Mouse (Mus musculus): ENCODE data around the gene Dpm3. TPM values are rescaled to one million over a fixed set of nuclear protein-coding genes. Genes with fewer than 3 reads are reported as not detected.
A peak's percentile ranks its signal among the peaks of the same experiment; 100 is the strongest.

Gene Dpm3
- polyA plus RNA-seq, 1 experiment, result 26.1 TPM

DNA sequence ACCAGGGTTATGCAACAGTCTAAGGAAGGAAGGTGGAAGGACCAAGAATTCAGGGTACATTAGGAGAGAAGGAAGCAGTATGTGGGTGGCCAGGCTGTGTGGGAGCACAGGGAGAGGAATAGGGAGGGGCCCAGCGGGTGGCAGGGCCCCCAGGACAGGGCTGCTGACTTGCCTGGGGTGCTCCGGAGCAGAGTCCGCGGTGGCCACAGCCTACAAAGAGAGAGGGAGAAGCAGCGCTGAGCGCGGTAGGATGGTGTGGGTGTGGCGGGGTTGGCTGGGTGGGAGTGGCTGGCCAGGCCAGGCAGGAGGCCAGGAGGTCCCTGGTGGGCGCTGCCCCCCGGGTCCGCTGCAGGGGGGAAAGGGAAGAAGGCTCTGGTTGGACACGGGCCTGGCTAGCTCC lies 20.7 kb upstream of the Dpm3 start:
- peaks cover 2% of the 10 kb centered on the region for H3K4me1 ChIP-seq (ENCODE audit: control insufficient read depth)
- H3K27me3 ChIP-seq (ENCODE audit: control insufficient read depth), result peaks cover 9% of the 10 kb centered on the region
- no peaks in the 10 kb centered on the region for H3K36me3 ChIP-seq (ENCODE audit: control insufficient read depth)
- H3K9me3 ChIP-seq (ENCODE audit: control insufficient read depth, low read length), result no peaks in the 10 kb centered on the region
- H3K4me3 ChIP-seq (replicated peaks), result no peak overlapping the region
- TF ChIP-seq TAL1 (IDR thresholded peaks at IDR 0.05; ENCODE audit: low read length) (no peak), GATA1 (IDR thresholded peaks at IDR 0.05; ENCODE audit: low read length) (no peak)

DNA sequence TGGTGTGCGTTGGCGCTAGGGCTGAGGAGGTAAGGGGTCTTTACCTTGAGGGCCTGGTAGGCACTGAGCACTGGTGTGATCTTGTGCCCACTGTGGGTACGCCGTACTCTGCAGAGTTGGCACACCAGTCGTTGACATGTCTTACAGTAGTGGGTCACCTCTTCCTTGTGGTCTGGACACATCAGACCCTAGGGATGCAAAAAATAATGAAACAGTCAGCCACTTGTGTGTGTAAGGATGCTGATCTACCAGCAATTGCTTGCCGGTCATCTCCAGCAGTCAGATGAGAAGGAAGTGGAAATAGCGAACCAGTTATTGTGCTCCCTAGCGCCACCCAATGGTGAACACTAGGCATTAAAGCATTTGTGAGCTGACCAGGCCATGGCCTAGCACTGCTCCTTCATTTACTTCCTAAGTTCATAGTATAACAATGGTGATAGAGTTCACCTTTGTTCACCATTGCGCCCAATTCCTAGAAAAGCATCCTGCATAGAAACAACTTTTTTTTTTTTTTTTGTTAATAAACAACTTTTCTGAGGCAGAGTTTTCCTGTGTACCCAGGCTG lies 16.7 kb upstream of the Dpm3 start:
- H3K27me3 ChIP-seq (ENCODE audit: control insufficient read depth), result peaks cover 33% of the 10 kb centered on the region

DNA sequence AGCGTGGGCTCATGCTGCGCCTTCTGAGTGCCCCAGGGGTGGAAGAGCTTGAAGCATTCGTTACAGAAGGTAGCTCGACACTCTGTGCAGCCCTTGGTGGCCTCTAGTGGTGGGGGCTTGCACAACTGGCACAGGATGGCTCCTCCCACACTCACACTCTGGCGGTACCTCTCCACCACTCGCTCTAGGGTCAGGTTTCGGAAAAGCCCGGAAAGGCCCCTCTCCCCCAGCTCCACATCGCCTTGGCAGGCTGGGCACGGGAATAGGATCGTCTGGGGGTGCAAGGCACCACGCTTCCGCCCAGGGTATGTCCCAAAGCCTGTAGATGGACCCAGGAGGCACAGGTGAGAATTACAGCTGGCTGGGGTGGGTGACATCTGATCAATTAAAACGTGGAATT lies 15.5 kb upstream of the Dpm3 start:
- H3K4me1 ChIP-seq (ENCODE audit: control insufficient read depth), result peaks cover 35% of the 10 kb centered on the region
- H3K9me3 ChIP-seq (ENCODE audit: control insufficient read depth, low read length), result no peaks in the 10 kb centered on the region
- H3K4me3 ChIP-seq (replicated peaks), result no peak overlapping the region
- no peaks in the 10 kb centered on the region; the same call in 1 of the 2 replicates for H3K36me3 ChIP-seq (ENCODE audit: control insufficient read depth)
- TF ChIP-seq TAL1 (IDR thresholded peaks at IDR 0.05; ENCODE audit: low read length) (no peak), GATA1 (IDR thresholded peaks at IDR 0.05; ENCODE audit: low read length) (no peak)
- peaks cover 30% of the 10 kb centered on the region for H3K27me3 ChIP-seq (ENCODE audit: control insufficient read depth)

More for the DNA sequence above, 16.7 kb upstream of the Dpm3 start:
- Histone ChIP-seq H3K9me3 (ENCODE audit: control insufficient read depth, low read length) (no peaks in the 10 kb centered on the region), H3K4me3 (replicated peaks) (no peak overlapping the region), H3K4me1 (ENCODE audit: control insufficient read depth) (peaks cover 33% of the 10 kb centered on the region), H3K36me3 (ENCODE audit: control insufficient read depth) (no peaks in the 10 kb centered on the region)
- no peak for TF ChIP-seq GATA1 (IDR thresholded peaks at IDR 0.05; ENCODE audit: low read length)
- TF ChIP-seq TAL1 (IDR thresholded peaks at IDR 0.05; ENCODE audit: low read length), result no peak

DNA sequence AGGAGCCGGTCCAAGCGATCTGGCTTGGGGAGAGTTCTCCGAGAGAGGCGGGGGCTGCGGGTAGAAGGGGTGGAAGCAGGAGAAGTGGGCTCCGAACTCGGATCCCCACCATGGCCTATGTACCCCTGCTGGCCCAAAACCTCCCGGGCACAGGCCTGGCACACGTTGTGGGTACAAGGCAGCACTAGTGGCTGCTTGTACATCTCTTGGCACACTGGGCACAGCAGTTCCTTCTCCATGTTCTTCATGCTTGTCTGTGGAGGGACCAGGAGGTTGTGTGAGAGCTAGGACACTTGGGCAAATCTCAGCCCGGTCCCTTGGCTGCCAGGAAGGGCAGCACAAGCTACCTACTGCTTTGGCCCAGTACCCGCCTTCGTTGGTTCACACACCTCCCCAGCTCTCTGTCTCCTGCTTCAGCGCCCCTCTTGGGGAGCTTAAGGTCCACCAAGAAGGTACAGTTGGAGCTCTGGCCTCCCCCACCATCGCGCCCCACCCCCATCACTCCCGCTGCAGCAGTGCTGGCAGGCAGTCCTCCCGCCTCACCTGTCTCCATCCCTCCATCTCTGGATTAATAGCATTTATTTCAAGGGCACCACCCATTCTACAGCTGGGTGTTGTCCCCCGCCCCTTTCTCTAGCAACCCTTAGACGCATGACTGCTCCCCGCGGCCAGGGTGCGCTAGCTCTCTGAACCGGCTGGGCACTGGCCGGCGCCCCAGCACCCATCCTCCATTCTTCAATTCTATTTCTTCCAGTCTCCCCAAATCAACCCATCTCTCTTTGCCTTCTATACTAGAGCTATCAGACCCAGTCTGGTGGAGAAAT lies 14.8 kb upstream of the Dpm3 start:
- Histone ChIP-seq H3K4me3 (replicated peaks) (no peak overlapping the region), H3K9me3 (ENCODE audit: control insufficient read depth, low read length) (no peaks in the 10 kb centered on the region), H3K4me1 (ENCODE audit: control insufficient read depth) (peaks cover 35% of the 10 kb centered on the region), H3K27me3 (ENCODE audit: control insufficient read depth) (peaks cover 30% of the 10 kb centered on the region), H3K36me3 (ENCODE audit: control insufficient read depth) (peaks cover 3% of the 10 kb centered on the region)
- TF ChIP-seq GATA1 (IDR thresholded peaks at IDR 0.05; ENCODE audit: low read length), result no peak
- TF ChIP-seq TAL1 (IDR thresholded peaks at IDR 0.05; ENCODE audit: low read length), result no peak

DNA sequence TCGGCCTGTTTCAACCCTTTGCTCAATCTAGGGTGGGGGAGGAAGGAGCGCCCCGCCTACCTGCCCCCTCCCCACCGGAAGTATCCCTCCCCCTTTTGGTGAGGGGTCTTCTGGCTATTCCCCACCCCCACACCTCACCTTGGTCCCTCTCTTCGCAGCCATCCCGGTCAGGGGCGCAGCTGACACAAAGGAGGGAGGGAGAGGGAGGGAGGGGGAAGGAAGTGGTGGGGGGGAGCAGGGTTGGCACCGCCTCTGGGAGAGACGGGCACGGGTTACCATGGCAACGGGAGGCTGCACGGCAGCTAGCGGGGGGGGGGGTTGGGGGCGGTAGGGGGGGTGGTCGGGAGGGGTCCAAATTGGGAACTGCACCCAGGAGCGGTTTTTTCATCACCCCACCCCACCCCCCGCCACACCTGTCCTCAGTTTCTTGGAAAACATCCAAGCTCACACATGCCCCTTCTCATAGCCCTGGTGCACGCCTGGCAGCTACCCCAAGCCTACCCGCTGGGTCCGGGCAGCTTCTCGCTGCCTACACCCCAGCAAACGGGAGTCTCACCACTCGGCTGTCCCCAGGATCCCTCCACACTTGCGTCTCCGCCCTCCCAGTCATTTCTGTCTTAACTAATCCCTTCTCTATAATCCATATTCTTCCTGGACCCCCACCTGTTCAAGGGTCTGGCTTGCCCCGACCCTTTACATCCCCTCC lies 14.0 kb upstream of the Dpm3 start:
- Histone ChIP-seq H3K27me3 (ENCODE audit: control insufficient read depth) (peaks cover 30% of the 10 kb centered on the region), H3K9me3 (ENCODE audit: control insufficient read depth, low read length) (no peaks in the 10 kb centered on the region), H3K4me1 (ENCODE audit: control insufficient read depth) (peaks cover 35% of the 10 kb centered on the region), H3K4me3 (replicated peaks) (no peak overlapping the region), H3K36me3 (ENCODE audit: control insufficient read depth) (peaks cover 9% of the 10 kb centered on the region)
- TF ChIP-seq TAL1 (IDR thresholded peaks at IDR 0.05; ENCODE audit: low read length), result no peak
- no peak for TF ChIP-seq GATA1 (IDR thresholded peaks at IDR 0.05; ENCODE audit: low read length)

DNA sequence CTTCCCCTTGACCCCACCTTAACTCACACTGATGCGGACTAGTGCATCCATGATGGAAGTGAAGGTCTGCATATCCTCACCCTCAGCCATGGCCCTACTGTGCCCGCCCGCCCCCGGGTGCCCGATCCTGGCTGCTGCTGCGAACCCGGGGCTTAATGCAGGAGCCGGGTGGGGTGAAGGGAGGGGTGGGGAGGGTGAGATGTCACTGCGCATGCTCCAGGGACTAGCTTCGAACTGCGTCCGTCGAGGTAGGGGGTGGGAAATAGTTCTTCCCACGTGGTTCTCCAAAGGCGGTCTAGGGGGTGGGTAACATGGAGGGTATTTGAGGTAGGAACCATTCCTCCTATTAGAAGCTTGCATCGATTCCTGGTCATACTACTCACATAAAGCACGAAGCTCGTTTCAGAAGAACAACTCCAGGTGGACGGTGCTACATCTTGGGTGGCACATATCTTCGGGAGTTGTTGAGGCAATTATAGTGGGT lies 13.4 kb upstream of the Dpm3 start, which contains the start of gene Krtcap2:
Krtcap2 (plus strand) TSS at position 279 of the 484 bp plus-strand sequence.
- Histone ChIP-seq H3K9me3 (ENCODE audit: control insufficient read depth, low read length) (no peaks in the 10 kb centered on the region), H3K36me3 (ENCODE audit: control insufficient read depth) (peaks cover 9% of the 10 kb centered on the region), H3K27me3 (ENCODE audit: control insufficient read depth) (peaks cover 35% of the 10 kb centered on the region), H3K4me3 (replicated peaks) (peak within 1 kb of the TSS; percentile 82), H3K4me1 (ENCODE audit: control insufficient read depth) (peaks cover 39% of the 10 kb centered on the region)
- TF ChIP-seq GATA1 (IDR thresholded peaks at IDR 0.05; ENCODE audit: low read length), result no peak
- no peak for TF ChIP-seq TAL1 (IDR thresholded peaks at IDR 0.05; ENCODE audit: low read length)

DNA sequence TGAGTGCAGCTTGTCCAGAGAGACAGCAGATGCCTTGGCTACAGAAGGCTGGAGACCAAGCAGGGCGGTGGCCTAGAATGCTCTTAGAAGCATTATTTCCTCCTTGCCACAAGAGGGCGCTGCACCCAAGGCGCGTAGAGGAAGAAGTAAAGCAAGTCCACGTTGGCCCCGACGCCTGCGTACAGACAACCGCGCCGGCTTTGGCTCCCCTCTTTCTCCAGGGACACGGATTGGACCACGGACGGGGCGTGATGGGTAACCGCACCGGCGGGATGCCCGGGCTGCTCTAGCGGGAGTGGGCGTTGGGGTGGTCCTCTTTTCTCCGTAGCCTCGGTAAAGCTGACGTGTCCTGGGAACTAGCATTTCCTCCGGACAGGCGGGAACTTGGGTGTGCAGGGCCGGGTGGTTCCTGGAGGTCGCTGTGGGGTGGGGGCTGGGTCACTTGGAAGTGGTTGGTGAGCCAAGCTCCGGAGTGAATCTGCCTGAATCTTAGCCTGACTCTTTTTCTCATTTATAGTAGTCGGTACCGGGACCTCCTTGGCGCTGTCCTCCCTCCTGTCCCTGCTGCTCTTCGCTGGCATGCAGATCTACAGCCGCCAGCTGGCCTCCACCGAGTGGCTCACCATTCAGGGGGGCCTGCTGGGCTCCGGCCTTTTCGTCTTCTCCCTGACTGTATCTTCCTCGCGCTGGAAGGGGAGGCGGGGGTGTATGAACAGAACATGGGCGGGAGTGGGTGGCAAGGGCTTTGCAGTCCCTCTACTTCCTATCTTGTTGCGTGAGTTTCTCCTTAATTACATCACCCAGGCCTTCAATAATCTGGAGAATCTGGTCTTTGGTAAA lies 12.7 kb upstream of the Dpm3 start, which contains the start of gene Trim46:
Trim46 (minus strand) TSS at position 49 of the 840 bp plus-strand sequence.
- Histone ChIP-seq H3K9me3 (ENCODE audit: control insufficient read depth, low read length) (no peaks in the 10 kb centered on the region), H3K27me3 (ENCODE audit: control insufficient read depth) (peaks cover 42% of the 10 kb centered on the region), H3K36me3 (ENCODE audit: control insufficient read depth) (peaks cover 9% of the 10 kb centered on the region), H3K4me3 (replicated peaks) (peak within 1 kb of the TSS; percentile 82), H3K4me1 (ENCODE audit: control insufficient read depth) (peaks cover 46% of the 10 kb centered on the region)
- TF ChIP-seq TAL1 (IDR thresholded peaks at IDR 0.05; ENCODE audit: low read length), result no peak

DNA sequence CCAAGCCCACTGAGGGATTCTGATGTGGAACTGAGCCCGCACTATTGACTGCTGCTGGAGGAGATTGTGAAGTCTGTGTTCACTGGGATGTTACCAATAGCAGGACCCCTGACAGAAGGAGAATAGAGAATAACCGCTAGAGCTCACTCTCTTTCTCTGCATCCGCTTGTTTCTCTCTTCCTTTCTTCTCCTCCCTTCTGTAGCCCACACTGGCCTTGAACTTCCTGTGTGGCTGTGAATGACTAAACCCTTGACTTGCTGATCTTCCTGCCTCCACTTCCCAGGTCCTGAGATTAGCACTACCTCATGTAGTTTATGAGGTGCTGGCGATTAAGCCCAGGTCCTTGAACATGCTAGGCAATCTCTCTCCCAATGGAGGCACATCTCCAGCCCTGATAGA lies 11.7 kb upstream of the Dpm3 start:
- Histone ChIP-seq H3K36me3 (ENCODE audit: control insufficient read depth) (peaks cover 9% of the 10 kb centered on the region), H3K27me3 (ENCODE audit: control insufficient read depth) (peaks cover 52% of the 10 kb centered on the region), H3K4me3 (replicated peaks) (no peak overlapping the region), H3K4me1 (ENCODE audit: control insufficient read depth) (peaks cover 48% of the 10 kb centered on the region), H3K9me3 (ENCODE audit: control insufficient read depth, low read length) (no peaks in the 10 kb centered on the region)
- TF ChIP-seq TAL1 (IDR thresholded peaks at IDR 0.05; ENCODE audit: low read length) (no peak), GATA1 (IDR thresholded peaks at IDR 0.05; ENCODE audit: low read length) (no peak)
